Mouse (Mus musculus): Measurements from ENCODE around the gene Bcar3. TPM values are rescaled to one million over a fixed set of nuclear protein-coding genes. Genes with fewer than 3 reads are reported as not detected.

Gene Bcar3
- polyA plus RNA-seq, 1 experiment: 93.8 TPM

DNA sequence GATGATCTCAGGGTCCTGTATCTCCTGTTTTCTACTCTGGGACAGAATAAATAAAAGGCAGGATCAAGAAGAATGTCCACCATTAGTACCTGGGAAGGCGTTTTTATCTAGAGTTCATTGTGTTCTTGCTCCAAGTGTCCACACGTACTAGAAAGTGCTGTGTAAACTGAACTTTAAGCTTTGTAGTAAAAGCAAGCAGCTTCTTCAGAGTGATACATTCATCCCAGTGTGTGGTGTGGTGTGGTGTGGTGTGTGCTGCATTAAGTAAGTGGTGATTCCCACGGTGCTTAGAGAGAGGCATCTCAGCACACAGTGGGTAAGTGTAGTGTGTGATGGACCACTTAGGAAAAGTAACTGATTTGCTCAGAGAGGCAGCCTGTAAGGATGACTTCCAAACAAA is 234.5 kb downstream of the Bcar3 start:
- H3K27ac ChIP-seq (ENCODE audit: insufficient read depth, low read depth, low read length): no peak overlapping the region
- 48% methylated on average over 3 of the region's 3 CpGs for WGBS
- no peaks in the 10 kb centered on the region for H3K4me1 ChIP-seq (ENCODE audit: control insufficient read depth, insufficient read depth, insufficient read length, low read length)
- no peak overlapping the region for H3K4me3 ChIP-seq (ENCODE audit: low read depth, low read length)
- TF ChIP-seq CTCF (IDR thresholded peaks at IDR 0.05; ENCODE audit: extremely low read depth, insufficient read length, insufficient replicate concordance, low read depth, low read length): no peak
- no peak for TF ChIP-seq POLR2A (IDR thresholded peaks at IDR 0.05; ENCODE audit: low read depth, low read length)
- no peaks in the 10 kb centered on the region for H3K27me3 ChIP-seq (ENCODE audit: control insufficient read depth, insufficient read depth, low read length)
- peaks cover 66% of the 10 kb centered on the region for H3K36me3 ChIP-seq (ENCODE audit: control insufficient read depth, insufficient read depth, low read length)

DNA sequence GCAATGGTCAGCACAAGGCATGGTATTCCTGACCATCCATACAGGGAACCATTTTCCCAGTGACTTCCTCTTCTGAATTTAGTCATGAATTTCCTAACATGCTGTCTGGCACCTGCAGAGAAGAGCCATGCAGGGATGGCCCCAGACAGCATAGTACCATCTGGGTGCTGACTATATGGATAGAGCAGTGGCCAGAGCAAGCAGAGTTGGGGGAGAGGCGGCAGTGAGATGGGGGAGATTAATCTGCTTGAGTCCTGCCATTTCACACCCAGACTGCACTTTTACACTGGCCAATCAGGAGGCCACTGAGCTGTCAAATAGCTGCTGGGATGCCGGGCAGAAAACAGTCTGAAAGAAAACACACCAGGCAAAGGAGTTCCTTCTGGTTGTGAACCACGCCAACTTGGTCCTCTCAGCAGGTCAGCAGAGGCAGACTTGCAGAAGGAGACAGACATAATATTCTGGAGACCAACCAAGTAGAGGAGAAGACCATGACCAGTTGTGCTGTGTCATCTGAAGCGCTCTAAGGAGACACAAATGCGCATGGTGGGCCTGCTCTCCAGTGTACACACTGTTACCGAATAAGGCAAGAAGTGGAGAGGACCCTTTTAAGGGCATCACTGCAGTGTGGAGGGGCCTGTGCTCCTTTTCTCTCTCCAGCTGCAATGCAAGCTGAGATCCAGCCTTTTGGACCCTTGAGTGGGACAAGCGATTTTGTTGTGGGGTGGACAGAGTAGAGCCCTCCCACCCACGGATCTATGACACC is 242.2 kb downstream of the Bcar3 start:
- Histone ChIP-seq H3K27ac (ENCODE audit: insufficient read depth, low read depth, low read length) (no peak overlapping the region), H3K36me3 (ENCODE audit: control insufficient read depth, insufficient read depth, low read length) (peaks cover 25% of the 10 kb centered on the region)

DNA sequence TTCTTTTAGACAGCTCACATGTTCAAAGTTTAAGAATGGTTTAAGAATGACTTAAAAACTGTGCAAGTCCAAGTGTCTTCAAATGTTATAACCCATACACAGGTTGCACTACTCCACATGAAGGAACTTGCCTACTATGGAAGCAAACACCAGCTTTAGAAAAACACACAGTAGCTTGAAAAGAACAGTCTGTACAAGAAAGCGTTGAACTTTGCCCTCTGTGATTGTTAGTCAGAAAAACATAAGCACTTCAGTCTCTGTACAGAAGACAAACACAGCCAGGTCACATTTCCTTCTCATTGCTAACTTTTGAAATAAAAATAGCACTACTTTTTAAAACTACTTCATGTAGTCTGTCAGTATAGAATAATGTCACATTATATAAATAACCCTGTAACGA is 244.9 kb downstream of the Bcar3 start:
- Histone ChIP-seq H3K4me1 (ENCODE audit: control insufficient read depth, insufficient read depth, insufficient read length, low read length) (peaks cover 2% of the 10 kb centered on the region; the same call in 1 of the 2 replicates), H3K36me3 (ENCODE audit: control insufficient read depth, insufficient read depth, low read length) (peaks cover 26% of the 10 kb centered on the region), H3K4me3 (ENCODE audit: low read depth, low read length) (no peak overlapping the region), H3K27me3 (ENCODE audit: control insufficient read depth, insufficient read depth, low read length) (no peaks in the 10 kb centered on the region), H3K27ac (ENCODE audit: insufficient read depth, low read depth, low read length) (no peak overlapping the region)
- TF ChIP-seq POLR2A (IDR thresholded peaks at IDR 0.05; ENCODE audit: low read depth, low read length) (no peak), CTCF (IDR thresholded peaks at IDR 0.05; ENCODE audit: extremely low read depth, insufficient read length, insufficient replicate concordance, low read depth, low read length) (no peak)
- 53% methylated on average over 2 of the region's 2 CpGs for WGBS

More for the DNA sequence above, 242.2 kb downstream of the Bcar3 start:
- Histone ChIP-seq H3K4me3 (ENCODE audit: low read depth, low read length) (no peak overlapping the region), H3K4me1 (ENCODE audit: control insufficient read depth, insufficient read depth, insufficient read length, low read length) (peaks cover 2% of the 10 kb centered on the region; the same call in 1 of the 2 replicates), H3K27me3 (ENCODE audit: control insufficient read depth, insufficient read depth, low read length) (no peaks in the 10 kb centered on the region)
- TF ChIP-seq CTCF (IDR thresholded peaks at IDR 0.05; ENCODE audit: extremely low read depth, insufficient read length, insufficient replicate concordance, low read depth, low read length) (0 out of 2 replicates have a peak, but pooled peaks have one; percentile 2), POLR2A (IDR thresholded peaks at IDR 0.05; ENCODE audit: low read depth, low read length) (no peak)
- WGBS: 88% methylated on average over 8 of the region's 8 CpGs

DNA sequence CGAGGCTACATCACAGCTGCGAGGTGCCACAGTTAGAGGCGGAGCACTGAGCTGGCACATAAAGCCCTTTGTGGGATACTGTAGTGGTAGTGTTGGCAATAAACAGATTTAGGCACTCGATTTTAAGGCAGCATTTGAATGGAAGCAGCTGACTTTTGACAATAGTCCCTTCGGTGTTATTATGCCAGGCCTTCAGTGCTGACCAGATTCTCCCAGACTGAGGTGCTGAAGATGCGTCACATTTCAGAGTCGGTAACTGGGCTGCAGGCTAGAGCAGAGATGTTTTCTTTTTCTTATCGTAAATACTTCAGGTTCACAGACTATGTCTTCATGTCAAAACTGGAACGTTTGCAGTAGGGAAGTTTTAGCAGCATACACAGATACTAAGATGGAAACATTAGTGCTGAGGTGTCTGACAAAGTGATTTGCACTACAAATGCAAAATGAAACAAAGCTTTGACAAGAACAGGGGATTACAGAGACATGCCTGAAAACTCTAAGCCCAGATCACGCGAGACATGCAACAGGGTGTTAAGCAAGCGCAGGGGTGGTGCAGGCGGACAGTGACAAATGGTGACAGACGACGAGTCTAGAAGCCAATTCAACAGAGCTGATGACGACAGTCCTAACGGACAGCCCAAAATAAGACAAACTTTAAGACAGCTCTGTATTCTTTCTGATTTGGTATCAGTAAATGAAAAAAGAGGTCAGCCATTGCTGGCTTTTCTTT is 246.2 kb downstream of the Bcar3 start:
- H3K36me3 ChIP-seq (ENCODE audit: control insufficient read depth, insufficient read depth, low read length): peaks cover 34% of the 10 kb centered on the region

DNA sequence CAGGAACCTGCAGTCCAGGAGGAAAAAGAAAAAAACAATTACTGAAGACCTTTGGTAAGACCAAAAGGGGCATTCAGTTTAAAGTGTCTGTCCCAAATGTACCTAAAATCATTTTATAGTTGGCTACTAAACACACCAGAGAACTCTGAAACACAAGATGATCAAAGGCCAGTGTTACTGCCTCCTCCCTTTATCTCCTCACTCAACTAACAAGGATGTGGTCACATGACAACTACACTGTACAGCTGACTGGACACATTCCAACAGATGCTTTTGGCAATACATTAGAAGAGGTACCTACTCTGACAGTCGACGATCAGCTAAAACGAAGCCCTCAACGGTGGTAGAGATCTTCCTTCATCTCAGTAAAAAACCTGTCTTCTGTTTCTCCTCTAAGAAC is 247.0 kb downstream of the Bcar3 start:
- Histone ChIP-seq H3K4me3 (ENCODE audit: low read depth, low read length) (no peak overlapping the region), H3K27me3 (ENCODE audit: control insufficient read depth, insufficient read depth, low read length) (no peaks in the 10 kb centered on the region), H3K27ac (ENCODE audit: insufficient read depth, low read depth, low read length) (no peak overlapping the region), H3K4me1 (ENCODE audit: control insufficient read depth, insufficient read depth, insufficient read length, low read length) (peaks cover 2% of the 10 kb centered on the region; the same call in 1 of the 2 replicates), H3K36me3 (ENCODE audit: control insufficient read depth, insufficient read depth, low read length) (peaks cover 38% of the 10 kb centered on the region)
- no peak for TF ChIP-seq POLR2A (IDR thresholded peaks at IDR 0.05; ENCODE audit: low read depth, low read length)
- no peak for TF ChIP-seq CTCF (IDR thresholded peaks at IDR 0.05; ENCODE audit: extremely low read depth, insufficient read length, insufficient replicate concordance, low read depth, low read length)
- 48% methylated on average over 4 of the region's 4 CpGs for WGBS

More for the DNA sequence above, 246.2 kb downstream of the Bcar3 start:
- Histone ChIP-seq H3K27ac (ENCODE audit: insufficient read depth, low read depth, low read length) (no peak overlapping the region), H3K4me3 (ENCODE audit: low read depth, low read length) (no peak overlapping the region), H3K27me3 (ENCODE audit: control insufficient read depth, insufficient read depth, low read length) (no peaks in the 10 kb centered on the region), H3K4me1 (ENCODE audit: control insufficient read depth, insufficient read depth, insufficient read length, low read length) (peaks cover 2% of the 10 kb centered on the region; the same call in 1 of the 2 replicates)
- TF ChIP-seq CTCF (IDR thresholded peaks at IDR 0.05; ENCODE audit: extremely low read depth, insufficient read length, insufficient replicate concordance, low read depth, low read length) (no peak), POLR2A (IDR thresholded peaks at IDR 0.05; ENCODE audit: low read depth, low read length) (no peak)
- 85% methylated on average over 17 of the region's 17 CpGs for WGBS

DNA sequence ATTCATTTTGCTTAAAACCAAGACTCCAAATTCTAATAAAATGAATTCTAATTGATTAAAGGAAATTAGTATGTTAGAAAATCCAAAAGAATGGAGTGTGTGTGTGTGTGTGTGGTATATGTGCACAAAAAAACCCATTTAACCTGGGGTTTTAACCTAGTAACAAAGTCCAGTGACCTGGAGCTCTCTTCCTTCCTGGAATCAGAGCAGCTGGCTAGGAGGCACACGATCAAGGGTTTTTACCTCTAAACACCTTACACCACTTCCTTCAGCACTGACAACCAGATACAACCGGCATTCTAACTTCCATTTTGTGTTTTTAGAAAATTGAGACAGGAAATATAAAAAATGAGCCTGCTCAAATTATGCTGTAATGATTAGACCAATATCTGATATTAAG is 251.4 kb downstream of the Bcar3 start:
- Histone ChIP-seq H3K4me3 (ENCODE audit: low read depth, low read length) (no peak overlapping the region), H3K36me3 (ENCODE audit: control insufficient read depth, insufficient read depth, low read length) (peaks cover 36% of the 10 kb centered on the region), H3K4me1 (ENCODE audit: control insufficient read depth, insufficient read depth, insufficient read length, low read length) (peaks cover 2% of the 10 kb centered on the region; the same call in 1 of the 2 replicates), H3K27ac (ENCODE audit: insufficient read depth, low read depth, low read length) (no peak overlapping the region), H3K27me3 (ENCODE audit: control insufficient read depth, insufficient read depth, low read length) (no peaks in the 10 kb centered on the region; the same call in 1 of the 2 replicates)
- TF ChIP-seq CTCF (IDR thresholded peaks at IDR 0.05; ENCODE audit: extremely low read depth, insufficient read length, insufficient replicate concordance, low read depth, low read length): no peak
- no peak for TF ChIP-seq POLR2A (IDR thresholded peaks at IDR 0.05; ENCODE audit: low read depth, low read length)
- WGBS: 50% methylated on average over 2 of the region's 2 CpGs

DNA sequence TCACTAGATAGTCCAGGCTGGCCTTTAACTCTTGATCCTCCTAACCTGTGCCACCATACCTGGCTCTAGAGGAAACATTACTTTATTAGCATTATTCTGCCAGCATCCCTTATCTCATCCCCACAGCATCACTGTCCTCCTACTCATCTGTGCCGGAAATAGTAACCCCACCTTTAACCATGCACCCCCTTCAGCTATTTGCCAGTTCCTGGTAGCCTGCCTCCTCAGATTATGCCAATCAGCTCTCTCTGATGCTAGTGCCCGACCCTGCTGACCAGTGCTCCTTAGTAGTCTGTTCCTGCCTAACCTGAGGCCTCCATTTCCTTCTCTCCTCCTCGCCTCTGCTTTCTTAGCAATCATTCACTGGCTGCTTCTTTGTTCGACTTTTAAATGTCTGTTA is 253.5 kb downstream of the Bcar3 start:
- no peak for TF ChIP-seq CTCF (IDR thresholded peaks at IDR 0.05; ENCODE audit: extremely low read depth, insufficient read length, insufficient replicate concordance, low read depth, low read length)
- peaks cover 32% of the 10 kb centered on the region for H3K36me3 ChIP-seq (ENCODE audit: control insufficient read depth, insufficient read depth, low read length)
- WGBS: 74% methylated on average over 4 of the region's 4 CpGs
- H3K27ac ChIP-seq (ENCODE audit: insufficient read depth, low read depth, low read length): no peak overlapping the region
- no peaks in the 10 kb centered on the region for H3K4me1 ChIP-seq (ENCODE audit: control insufficient read depth, insufficient read depth, insufficient read length, low read length)
- H3K27me3 ChIP-seq (ENCODE audit: control insufficient read depth, insufficient read depth, low read length): no peaks in the 10 kb centered on the region; the same call in 1 of the 2 replicates
- no peak overlapping the region for H3K4me3 ChIP-seq (ENCODE audit: low read depth, low read length)

Measured in small intestine, adult 2 months (tissue).